In genomic region chr6:117862465-117862864, GRCm38 (mm10) we compare ENCODE assay signal across 7 mouse cellular contexts. TPM values are rescaled to one million over a fixed set of nuclear protein-coding genes. Genes with fewer than 3 reads are reported as not detected.
A peak's percentile ranks its signal among the peaks of the same experiment; 100 is the strongest.
DNase-seq lines count a peak whose midpoint lies in the region; ATAC-seq lines count a peak whose summit lies in the region.

No protein-coding gene starts in this region.

- H3K4me1 ChIP-seq in megakaryocyte, embryonic 14.5 days: peaks cover 25% of the 10 kb centered on the region
- H3K4me1 ChIP-seq in heart, embryonic 16.5 days (ENCODE audit: control insufficient read depth, insufficient read depth, low read length): no peaks in the 10 kb centered on the region
- H3K4me1 ChIP-seq in liver, embryonic 15.5 days (replicated peaks): peaks cover 23% of the 10 kb centered on the region

- H3K4me2 ChIP-seq in heart, embryonic 16.5 days (ENCODE audit: low read depth, low read length): peak overlapping the region; percentile 96
- peak overlapping the region; percentile 90 for H3K4me2 ChIP-seq in liver, embryonic 15.5 days

- ATAC-seq in megakaryocyte, adult 5-6 weeks (ENCODE audit: poor library complexity, severe bottlenecking): no peak
- ATAC-seq in heart, embryonic 16.5 days (replicated peaks; ENCODE audit: extremely low read depth, insufficient read depth, low FRiP score): no peak
- peak; percentile 91 for ATAC-seq in liver, embryonic 15.5 days (ENCODE audit: insufficient read depth)

- no peaks in the 10 kb centered on the region for H3K36me3 ChIP-seq in megakaryocyte, embryonic 14.5 days (replicated peaks; ENCODE audit: low read length)
- H3K36me3 ChIP-seq in heart, embryonic 16.5 days (ENCODE audit: control insufficient read depth, insufficient read depth): no peaks in the 10 kb centered on the region
- no peaks in the 10 kb centered on the region for H3K36me3 ChIP-seq in liver, embryonic 15.5 days (replicated peaks)

- H3K27ac ChIP-seq in heart, embryonic 16.5 days (ENCODE audit: low read length): no peak overlapping the region
- H3K27ac ChIP-seq in liver, embryonic 15.5 days (replicated peaks): peak overlapping the region; percentile 81

- H3K9me3 ChIP-seq in megakaryocyte, embryonic 14.5 days: no peaks in the 10 kb centered on the region
- H3K9me3 ChIP-seq in heart, embryonic 16.5 days (replicated peaks; ENCODE audit: control insufficient read depth, low read length): no peaks in the 10 kb centered on the region
- no peaks in the 10 kb centered on the region for H3K9me3 ChIP-seq in liver, embryonic 15.5 days (replicated peaks)

- H3K9ac ChIP-seq in heart, embryonic 16.5 days (ENCODE audit: low read length): no peak overlapping the region
- peak overlapping the region; percentile 60 for H3K9ac ChIP-seq in liver, embryonic 15.5 days

- peak overlapping the region; percentile 95 for H3K4me3 ChIP-seq in megakaryocyte, embryonic 14.5 days (replicated peaks)
- H3K4me3 ChIP-seq in heart, embryonic 16.5 days (ENCODE audit: low read length): peak overlapping the region; percentile 76
- H3K4me3 ChIP-seq in liver, embryonic 15.5 days (replicated peaks): peak overlapping the region; percentile 71

- 70% methylated on average over 8 of the region's 8 CpGs for WGBS in heart, embryonic 16.5 days
- 25% methylated on average over 8 of the region's 8 CpGs for WGBS in liver, embryonic 15.5 days (ENCODE audit: insufficient replicate concordance)

- DNase-seq in cerebellum, adult 9-11 months: no peak
- no peak for DNase-seq in ovary, adult 18-20 months (ENCODE audit: low spot score)
- no peak for DNase-seq in cerebellum, adult 8-10 months

- no peaks in the 10 kb centered on the region for H3K27me3 ChIP-seq in megakaryocyte, embryonic 14.5 days (replicated peaks)
- H3K27me3 ChIP-seq in heart, embryonic 16.5 days (ENCODE audit: control insufficient read depth, insufficient read depth, low read length): no peaks in the 10 kb centered on the region
- H3K27me3 ChIP-seq in liver, embryonic 15.5 days: no peaks in the 10 kb centered on the region

RNA-seq across cellular contexts. Expression of gene Zfp239, which starts 0.6 kb away (rescaled TPM):
- polyA plus RNA-seq in megakaryocyte, embryonic 14.5 days (2012; ENCODE audit: insufficient read depth, low replicate concordance): 1.3 TPM in 1 of 2 replicates, not detected in the other
- 0.40 and 0.43 TPM in 2 replicates for total RNA-seq in megakaryocyte, adult 5-6 weeks (2015)
- not detected in 2 replicates for total RNA-seq in megakaryocyte, adult 5-6 weeks (2017)
- polyA plus RNA-seq in heart, embryonic 16.5 days (2015; fragmentation: Nextera tagmentation; extraction: Ambion mirVana): 2.0 and 3.0 TPM in 2 replicates
- polyA plus RNA-seq in liver, embryonic 15.5 days (2015; fragmentation: Nextera tagmentation; extraction: Ambion mirVana): 2.0 and 2.4 TPM in 2 replicates

RNA-seq across cellular contexts. Expression of gene Zfp637, which starts 21.5 kb away (rescaled TPM):
- polyA plus RNA-seq in megakaryocyte, embryonic 14.5 days (2012; ENCODE audit: insufficient read depth, low replicate concordance): 3.1 and 9.3 TPM in 2 replicates
- 15.5 and 17.3 TPM in 2 replicates for total RNA-seq in megakaryocyte, adult 5-6 weeks (2015)
- 13.4 and 14.1 TPM in 2 replicates for total RNA-seq in megakaryocyte, adult 5-6 weeks (2017)
- polyA plus RNA-seq in heart, embryonic 16.5 days (2015; fragmentation: Nextera tagmentation; extraction: Ambion mirVana): 66.9 and 68.9 TPM in 2 replicates
- 29.5 and 31.6 TPM in 2 replicates for polyA plus RNA-seq in liver, embryonic 15.5 days (2015; fragmentation: Nextera tagmentation; extraction: Ambion mirVana)

RNA-seq across cellular contexts. Expression of gene Hnrnpf, which starts 37.7 kb away (rescaled TPM):
- polyA plus RNA-seq in megakaryocyte, embryonic 14.5 days (2012; ENCODE audit: insufficient read depth, low replicate concordance): 36.3 and 112 TPM in 2 replicates
- 648 and 668 TPM in 2 replicates for total RNA-seq in megakaryocyte, adult 5-6 weeks (2015)
- total RNA-seq in megakaryocyte, adult 5-6 weeks (2017): 1,188 and 1,238 TPM in 2 replicates
- polyA plus RNA-seq in heart, embryonic 16.5 days (2015; fragmentation: Nextera tagmentation; extraction: Ambion mirVana): 528 and 599 TPM in 2 replicates
- polyA plus RNA-seq in liver, embryonic 15.5 days (2015; fragmentation: Nextera tagmentation; extraction: Ambion mirVana): 476 and 487 TPM in 2 replicates
